Comparison of ENCODE assay signal across 18 mouse cellular contexts in the genomic region with DNA sequence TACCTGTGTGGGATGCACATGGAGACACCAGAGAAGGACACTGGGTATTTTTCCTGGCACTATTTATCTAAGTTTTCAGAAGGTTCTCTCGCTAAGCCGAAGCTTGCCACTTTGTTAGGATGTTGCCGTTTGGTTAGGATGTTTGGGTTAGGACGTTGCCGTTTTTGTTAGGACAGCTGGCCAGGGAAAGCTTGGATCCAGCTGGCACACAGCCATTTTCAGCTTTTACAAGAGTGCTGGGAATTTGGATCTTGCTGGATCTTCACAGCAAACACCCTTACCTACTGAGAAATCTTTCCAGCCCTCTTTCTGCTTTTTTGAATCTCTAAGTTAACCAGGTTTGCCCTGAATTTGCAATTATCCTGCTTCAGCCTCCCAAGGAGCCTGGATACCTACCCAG. TPM values are rescaled to one million over a fixed set of nuclear protein-coding genes. Genes with fewer than 3 reads are reported as not detected.
DNase-seq lines count a peak whose midpoint lies in the region; ATAC-seq and TF ChIP-seq lines count a peak whose summit lies in the region.
"Had no signal": no experiment of that assay in that cellular context is flagged by ENCODE, and none has a peak within 500 bp of the region (broad histone marks: within the 10 kb centered on the region; RNA-seq: fewer than 3 reads in every experiment).

No protein-coding gene starts in this region.

- peaks cover 72% of the 10 kb centered on the region for H3K36me3 ChIP-seq in forebrain, embryonic 14.5 days (ENCODE audit: control insufficient read depth, insufficient read depth, low read length)
- peaks cover 69% of the 10 kb centered on the region for H3K36me3 ChIP-seq in forebrain, embryonic 15.5 days
- H3K36me3 ChIP-seq in lung, postnatal 0 days (ENCODE audit: insufficient read depth, low read length) = peaks cover 13% of the 10 kb centered on the region

- TF ChIP-seq EP300 in lung, postnatal 0 days (IDR thresholded peaks at IDR 0.05) = no peak

- no peaks in the 10 kb centered on the region for H3K4me1 ChIP-seq in forebrain, embryonic 14.5 days (ENCODE audit: control insufficient read depth, insufficient read depth, low read length)
- H3K4me1 ChIP-seq in forebrain, embryonic 15.5 days = no peaks in the 10 kb centered on the region
- no peaks in the 10 kb centered on the region for H3K4me1 ChIP-seq in lung, postnatal 0 days (ENCODE audit: insufficient read depth, low read depth, low read length)
- H3K4me1 ChIP-seq: heart, embryonic 15.5 days; midbrain, embryonic 15.5 days; neural tube, embryonic 12.5 days had no signal

- peak; percentile 10 for DNase-seq in forebrain, embryonic 14.5 days (ENCODE audit: low spot score)
- DNase-seq in kidney, postnatal 14 days = peak; percentile 29
- DNase-seq in kidney, adult 9 months = no peak
- DNase-seq in lung, postnatal 36 days = peak; percentile 13
- DNase-seq in lung, postnatal 0 days (ENCODE audit: low spot score) = no peak
- DNase-seq in ovary, postnatal 14 days (ENCODE audit: low spot score) = peak; percentile 9
- DNase-seq: adrenal gland, postnatal 25 days; B cell, adult 2 months; gastrocnemius, postnatal 36 days; spleen, adult 18-20 months; thymus, postnatal 36 days had no signal

- H3K4me3 ChIP-seq in forebrain, embryonic 14.5 days (ENCODE audit: low read depth, low read length) = no peak overlapping the region
- H3K4me3 ChIP-seq in forebrain, embryonic 15.5 days = no peak overlapping the region
- H3K4me3 ChIP-seq in lung, postnatal 0 days (ENCODE audit: low read depth, low read length) = no peak overlapping the region
- H3K4me3 ChIP-seq: heart, embryonic 15.5 days; midbrain, embryonic 15.5 days; neural tube, embryonic 12.5 days had no signal

- TF ChIP-seq CTCF in lung, postnatal 0 days (IDR thresholded peaks at IDR 0.05) = no peak

- no peaks in the 10 kb centered on the region for H3K27me3 ChIP-seq in forebrain, embryonic 14.5 days (replicated peaks; ENCODE audit: control insufficient read depth, insufficient read depth, low read length)
- no peaks in the 10 kb centered on the region for H3K27me3 ChIP-seq in forebrain, embryonic 15.5 days
- no peaks in the 10 kb centered on the region for H3K27me3 ChIP-seq in lung, postnatal 0 days (replicated peaks; ENCODE audit: insufficient read depth, low read length)
- H3K27me3 ChIP-seq: heart, embryonic 15.5 days; midbrain, embryonic 15.5 days; neural tube, embryonic 12.5 days had no signal

- no peak for ATAC-seq in forebrain, embryonic 14.5 days
- no peak for ATAC-seq in forebrain, embryonic 15.5 days (replicated peaks)
- ATAC-seq in lung, postnatal 0 days = no peak
- ATAC-seq: midbrain, embryonic 15.5 days had no signal

- H3K27ac ChIP-seq in forebrain, embryonic 14.5 days (ENCODE audit: low read depth, low read length) = no peak overlapping the region
- H3K27ac ChIP-seq in forebrain, embryonic 15.5 days (replicated peaks) = no peak overlapping the region
- no peak overlapping the region for H3K27ac ChIP-seq in lung, postnatal 0 days (ENCODE audit: low read length)
- H3K27ac ChIP-seq: heart, embryonic 15.5 days; kidney, postnatal 0 days; macrophage; midbrain, embryonic 15.5 days; neural tube, embryonic 12.5 days had no signal

- no peak overlapping the region for H3K9ac ChIP-seq in forebrain, embryonic 14.5 days (ENCODE audit: low read length)
- no peak overlapping the region for H3K9ac ChIP-seq in forebrain, embryonic 15.5 days (replicated peaks)
- no peak overlapping the region for H3K9ac ChIP-seq in lung, postnatal 0 days (replicated peaks; ENCODE audit: low read depth)
- H3K9ac ChIP-seq: heart, embryonic 15.5 days; midbrain, embryonic 15.5 days; neural tube, embryonic 12.5 days had no signal

- no peaks in the 10 kb centered on the region for H3K9me3 ChIP-seq in forebrain, embryonic 14.5 days (replicated peaks; ENCODE audit: control insufficient read depth, low read length)
- H3K9me3 ChIP-seq in forebrain, embryonic 15.5 days = no peaks in the 10 kb centered on the region
- no peaks in the 10 kb centered on the region for H3K9me3 ChIP-seq in lung, postnatal 0 days (ENCODE audit: low read length)
- H3K9me3 ChIP-seq: heart, embryonic 15.5 days; midbrain, embryonic 15.5 days; neural tube, embryonic 12.5 days had no signal

- WGBS in forebrain, embryonic 14.5 days = 77% methylated on average over 5 of the region's 5 CpGs
- WGBS in forebrain, embryonic 15.5 days = 62% methylated on average over 5 of the region's 5 CpGs
- WGBS in lung, postnatal 0 days = 35% methylated on average over 5 of the region's 5 CpGs

- no peak overlapping the region for H3K4me2 ChIP-seq in forebrain, embryonic 14.5 days (ENCODE audit: low read length)
- H3K4me2 ChIP-seq in forebrain, embryonic 15.5 days (replicated peaks) = no peak overlapping the region
- H3K4me2 ChIP-seq in lung, postnatal 0 days (replicated peaks; ENCODE audit: low read depth, low read length) = no peak overlapping the region
- H3K4me2 ChIP-seq: heart, embryonic 15.5 days; liver, embryonic 11.5 days; midbrain, embryonic 15.5 days; neural tube, embryonic 12.5 days had no signal

RNA-seq across cellular contexts. Expression of gene Serpind1, which starts 9.7 kb away (rescaled TPM):
- polyA plus RNA-seq in forebrain, embryonic 14.5 days (2014; fragmentation: Nextera tagmentation; extraction: Ambion mirVana) = 1.4 and 3.1 TPM in 2 replicates
- polyA plus RNA-seq in forebrain, embryonic 15.5 days (2015; fragmentation: Nextera tagmentation; extraction: Ambion mirVana) = 1.0 and 1.8 TPM in 2 replicates
- polyA plus RNA-seq in lung, postnatal 0 days (2015; fragmentation: Nextera tagmentation; extraction: Ambion mirVana) = 1.2 and 2.1 TPM in 2 replicates
- polyA plus RNA-seq: macrophage had no signal

RNA-seq across cellular contexts. Expression of gene Tmem191c, which starts 45.6 kb away (rescaled TPM):
- 6.6 and 12.4 TPM in 2 replicates for polyA plus RNA-seq in forebrain, embryonic 14.5 days (2014; fragmentation: Nextera tagmentation; extraction: Ambion mirVana)
- polyA plus RNA-seq in forebrain, embryonic 15.5 days (2015; fragmentation: Nextera tagmentation; extraction: Ambion mirVana) = 23.6 and 24.0 TPM in 2 replicates
- polyA plus RNA-seq in lung, postnatal 0 days (2015; fragmentation: Nextera tagmentation; extraction: Ambion mirVana) = 7.1 and 7.7 TPM in 2 replicates

Comparison
In these comparisons a context has a peak if more than half of its experiments do, and no peak if none do; other contexts are left out.
1. DNase-seq: peak in forebrain, embryonic 14.5 days (single experiment), kidney, postnatal 14 days (single experiment), lung, postnatal 36 days (single experiment) and ovary, postnatal 14 days (single experiment); none in kidney, adult 9 months (single experiment) and lung, postnatal 0 days (single experiment).